Mouse (Mus musculus): Measurements from ENCODE around the gene Bpifa6. TPM values are rescaled to one million over a fixed set of nuclear protein-coding genes. Genes with fewer than 3 reads are reported as not detected.

Bpifa6 gene
- polyA plus RNA-seq, 1 experiment from 2014 or later, result not detected

- WGBS, result 8% methylated on average over 6 of the region's 6 CpGs
- H3K36me3 ChIP-seq (ENCODE audit: control insufficient read depth, insufficient read depth, low read length), result no peaks in the 10 kb centered on the region
- no peak overlapping the region for H3K4me3 ChIP-seq (ENCODE audit: low read depth, low read length)
- H3K4me2 ChIP-seq (ENCODE audit: low read depth, low read length, severe bottlenecking), result peak overlapping the region; percentile 11; the same call in 1 of the 2 replicates
- DNase-seq (ENCODE audit: low spot score), result peak; percentile 83
- no peaks in the 10 kb centered on the region for H3K9me3 ChIP-seq (ENCODE audit: control insufficient read depth, low read length)
- H3K27me3 ChIP-seq (ENCODE audit: control insufficient read depth, insufficient read depth, low read length), result no peaks in the 10 kb centered on the region
- H3K4me1 ChIP-seq (replicated peaks; ENCODE audit: control insufficient read depth, insufficient read depth, low read length), result no peaks in the 10 kb centered on the region
- no peak overlapping the region for H3K9ac ChIP-seq (ENCODE audit: low read length)
- peak; percentile 46; the same call in 1 of the 2 replicates for ATAC-seq (replicated peaks; ENCODE audit: low FRiP score)
- no peak overlapping the region for H3K27ac ChIP-seq (ENCODE audit: low read depth, low read length)
Observed at GRCm38 (mm10) chr2:153953836-153954235, 20.9 kb upstream of the Bpifa6 start.

DNA sequence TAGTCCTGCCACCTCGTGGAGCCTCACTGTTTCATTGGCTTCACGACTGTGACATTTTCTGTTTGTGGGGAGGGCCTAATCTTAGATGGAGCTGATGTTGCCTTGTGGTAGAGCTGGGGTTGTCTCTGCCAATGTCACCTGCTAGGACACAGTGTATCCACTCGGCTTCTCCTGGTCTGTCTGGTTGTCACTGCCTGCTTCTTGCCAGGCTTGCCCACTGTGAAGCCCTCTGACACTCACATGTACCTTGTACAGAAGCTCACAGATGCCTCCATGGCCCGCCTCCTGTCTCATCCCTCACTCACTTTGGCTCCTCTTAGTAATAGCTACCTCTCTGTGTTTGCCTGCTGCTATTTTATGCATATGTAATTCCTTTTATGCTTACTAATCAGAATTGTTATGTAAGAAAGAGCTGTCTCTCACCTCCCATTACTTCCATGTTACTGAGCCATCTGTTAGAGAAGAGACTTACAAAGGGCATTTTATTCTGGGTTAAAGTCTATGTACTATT is 11.9 kb upstream of the Bpifa6 start:
- no peak for DNase-seq (ENCODE audit: low spot score)
- H3K27me3 ChIP-seq (ENCODE audit: control insufficient read depth, insufficient read depth, low read length), result no peaks in the 10 kb centered on the region
- H3K4me3 ChIP-seq (ENCODE audit: low read depth, low read length), result no peak overlapping the region
- H3K4me2 ChIP-seq (ENCODE audit: low read depth, low read length, severe bottlenecking), result no peak overlapping the region
- H3K4me1 ChIP-seq (replicated peaks; ENCODE audit: control insufficient read depth, insufficient read depth, low read length), result no peaks in the 10 kb centered on the region
- H3K36me3 ChIP-seq (ENCODE audit: control insufficient read depth, insufficient read depth, low read length), result no peaks in the 10 kb centered on the region
- 74% methylated on average over 4 of the region's 4 CpGs for WGBS
- H3K27ac ChIP-seq (ENCODE audit: low read depth, low read length), result no peak overlapping the region
- H3K9me3 ChIP-seq (ENCODE audit: control insufficient read depth, low read length), result no peaks in the 10 kb centered on the region
- no peak overlapping the region for H3K9ac ChIP-seq (ENCODE audit: low read length)
- no peak for ATAC-seq (replicated peaks; ENCODE audit: low FRiP score)

- no peak for DNase-seq (ENCODE audit: low spot score)
- no peak overlapping the region for H3K27ac ChIP-seq (ENCODE audit: low read depth, low read length)
- H3K4me1 ChIP-seq (replicated peaks; ENCODE audit: control insufficient read depth, insufficient read depth, low read length), result no peaks in the 10 kb centered on the region
- no peak overlapping the region for H3K4me3 ChIP-seq (ENCODE audit: low read depth, low read length)
- H3K9me3 ChIP-seq (ENCODE audit: control insufficient read depth, low read length), result no peaks in the 10 kb centered on the region
- no peak for ATAC-seq (replicated peaks; ENCODE audit: low FRiP score)
- H3K9ac ChIP-seq (ENCODE audit: low read length), result no peak overlapping the region
- H3K27me3 ChIP-seq (ENCODE audit: control insufficient read depth, insufficient read depth, low read length), result no peaks in the 10 kb centered on the region
- H3K4me2 ChIP-seq (ENCODE audit: low read depth, low read length, severe bottlenecking), result no peak overlapping the region
- H3K36me3 ChIP-seq (ENCODE audit: control insufficient read depth, insufficient read depth, low read length), result no peaks in the 10 kb centered on the region
- WGBS, result 94% methylated on average over 1 of the region's 1 CpGs
Observed at GRCm38 (mm10) chr2:153963334-153963733, 11.4 kb upstream of the Bpifa6 start.

DNA sequence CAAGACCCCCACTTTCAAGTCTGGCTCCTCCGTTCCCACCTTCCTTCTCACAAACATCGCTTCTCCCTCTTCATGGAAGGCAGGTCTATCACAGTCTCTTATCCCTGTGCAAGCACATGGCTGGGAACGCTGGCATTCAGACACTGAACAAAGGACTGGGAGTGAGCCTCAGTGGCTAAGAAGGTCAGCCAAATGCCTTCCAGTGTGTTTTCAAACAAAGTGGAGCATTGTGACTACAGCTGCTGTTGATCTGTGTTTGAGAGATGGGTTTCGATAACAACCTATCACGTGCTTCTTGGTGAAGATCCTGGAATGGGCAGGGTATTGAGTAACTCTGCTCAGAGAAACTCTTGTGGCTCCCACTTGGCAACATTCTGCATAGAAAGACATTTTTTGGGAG is 4.5 kb upstream of the Bpifa6 start:
- WGBS, result 57% methylated on average over 5 of the region's 5 CpGs
- H3K4me2 ChIP-seq (ENCODE audit: low read depth, low read length, severe bottlenecking), result no peak overlapping the region
- DNase-seq (ENCODE audit: low spot score), result no peak
- H3K9ac ChIP-seq (ENCODE audit: low read length), result no peak overlapping the region
- H3K4me3 ChIP-seq (ENCODE audit: low read depth, low read length), result no peak overlapping the region
- no peak for ATAC-seq (replicated peaks; ENCODE audit: low FRiP score)
- no peak overlapping the region for H3K27ac ChIP-seq (ENCODE audit: low read depth, low read length)
- no peaks in the 10 kb centered on the region for H3K4me1 ChIP-seq (replicated peaks; ENCODE audit: control insufficient read depth, insufficient read depth, low read length)
- no peaks in the 10 kb centered on the region for H3K27me3 ChIP-seq (ENCODE audit: control insufficient read depth, insufficient read depth, low read length)
- H3K36me3 ChIP-seq (ENCODE audit: control insufficient read depth, insufficient read depth, low read length), result no peaks in the 10 kb centered on the region
- no peaks in the 10 kb centered on the region for H3K9me3 ChIP-seq (ENCODE audit: control insufficient read depth, low read length)

DNA sequence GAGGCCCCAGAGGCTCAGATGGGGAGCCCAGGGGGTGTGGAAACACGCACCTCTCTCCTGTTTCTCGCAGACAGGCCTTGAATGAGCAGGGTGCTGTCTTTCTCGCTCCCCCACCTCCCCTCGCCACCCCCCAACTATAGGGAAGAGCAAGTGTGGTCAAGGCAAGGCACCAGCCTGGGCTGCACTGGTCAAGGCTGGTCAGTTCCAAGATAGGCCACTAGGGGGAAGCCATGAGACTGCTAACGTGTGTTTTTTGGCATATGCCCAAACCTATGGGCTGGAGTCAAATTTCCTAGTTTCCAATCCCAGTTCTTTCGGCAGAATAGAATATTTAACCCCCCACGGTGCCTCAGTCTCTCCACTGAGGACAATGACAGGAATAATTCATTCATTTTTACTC is 21.0 kb downstream of the Bpifa6 start:
- H3K4me2 ChIP-seq (ENCODE audit: low read depth, low read length, severe bottlenecking), result no peak overlapping the region
- H3K4me3 ChIP-seq (ENCODE audit: low read depth, low read length), result no peak overlapping the region
- H3K9me3 ChIP-seq (ENCODE audit: control insufficient read depth, low read length), result no peaks in the 10 kb centered on the region
- H3K36me3 ChIP-seq (ENCODE audit: control insufficient read depth, insufficient read depth, low read length), result no peaks in the 10 kb centered on the region
- H3K9ac ChIP-seq (ENCODE audit: low read length), result no peak overlapping the region
- DNase-seq (ENCODE audit: low spot score), result peak; percentile 86
- no peak overlapping the region for H3K27ac ChIP-seq (ENCODE audit: low read depth, low read length)
- no peaks in the 10 kb centered on the region for H3K4me1 ChIP-seq (replicated peaks; ENCODE audit: control insufficient read depth, insufficient read depth, low read length)
- ATAC-seq (replicated peaks; ENCODE audit: low FRiP score), result peak; percentile 44; the same call in 1 of the 2 replicates
- H3K27me3 ChIP-seq (ENCODE audit: control insufficient read depth, insufficient read depth, low read length), result no peaks in the 10 kb centered on the region
- WGBS, result 4% methylated on average over 7 of the region's 7 CpGs

GRCm38 (mm10) chr2:154000501-154000900 is 25.8 kb downstream of the Bpifa6 start:
- Histone ChIP-seq H3K9me3 (ENCODE audit: control insufficient read depth, low read length) (no peaks in the 10 kb centered on the region), H3K27ac (ENCODE audit: low read depth, low read length) (no peak overlapping the region), H3K9ac (ENCODE audit: low read length) (no peak overlapping the region), H3K4me2 (ENCODE audit: low read depth, low read length, severe bottlenecking) (no peak overlapping the region), H3K4me1 (replicated peaks; ENCODE audit: control insufficient read depth, insufficient read depth, low read length) (no peaks in the 10 kb centered on the region), H3K4me3 (ENCODE audit: low read depth, low read length) (no peak overlapping the region), H3K27me3 (ENCODE audit: control insufficient read depth, insufficient read depth, low read length) (no peaks in the 10 kb centered on the region), H3K36me3 (ENCODE audit: control insufficient read depth, insufficient read depth, low read length) (no peaks in the 10 kb centered on the region)
- ATAC-seq (replicated peaks; ENCODE audit: low FRiP score) (no peak), DNase-seq (ENCODE audit: low spot score) (no peak)
- 74% methylated on average over 3 of the region's 3 CpGs for WGBS

GRCm38 (mm10) chr2:154001056-154001455 is 26.3 kb downstream of the Bpifa6 start:
- Histone ChIP-seq H3K27me3 (ENCODE audit: control insufficient read depth, insufficient read depth, low read length) (no peaks in the 10 kb centered on the region), H3K9ac (ENCODE audit: low read length) (no peak overlapping the region), H3K4me1 (replicated peaks; ENCODE audit: control insufficient read depth, insufficient read depth, low read length) (no peaks in the 10 kb centered on the region), H3K4me3 (ENCODE audit: low read depth, low read length) (no peak overlapping the region), H3K36me3 (ENCODE audit: control insufficient read depth, insufficient read depth, low read length) (no peaks in the 10 kb centered on the region), H3K27ac (ENCODE audit: low read depth, low read length) (no peak overlapping the region), H3K9me3 (ENCODE audit: control insufficient read depth, low read length) (no peaks in the 10 kb centered on the region), H3K4me2 (ENCODE audit: low read depth, low read length, severe bottlenecking) (no peak overlapping the region)
- ATAC-seq (replicated peaks; ENCODE audit: low FRiP score), result no peak
- DNase-seq (ENCODE audit: low spot score), result no peak

DNA sequence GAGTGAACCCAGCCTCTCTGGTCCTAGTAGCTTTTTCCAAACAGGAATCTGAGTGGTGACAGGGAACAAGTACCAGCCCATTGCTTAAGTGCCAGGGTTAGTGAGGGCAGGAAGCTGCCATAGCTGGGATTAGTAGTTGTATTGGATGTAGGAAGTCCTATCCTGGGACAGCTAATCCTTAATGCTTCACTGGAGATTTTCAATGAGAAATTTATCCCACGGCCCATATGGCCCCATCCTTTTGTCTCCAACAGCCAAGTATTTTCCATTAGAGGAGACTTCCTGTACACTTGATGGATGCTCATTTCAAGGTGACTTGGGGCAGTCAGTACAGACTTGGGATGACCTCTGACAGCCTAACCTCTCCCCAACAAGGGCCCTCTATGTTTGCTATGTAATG is 29.7 kb downstream of the Bpifa6 start:
- no peaks in the 10 kb centered on the region for H3K9me3 ChIP-seq (ENCODE audit: control insufficient read depth, low read length)
- H3K4me3 ChIP-seq (ENCODE audit: low read depth, low read length), result no peak overlapping the region
- ATAC-seq (replicated peaks; ENCODE audit: low FRiP score), result no peak

DNA sequence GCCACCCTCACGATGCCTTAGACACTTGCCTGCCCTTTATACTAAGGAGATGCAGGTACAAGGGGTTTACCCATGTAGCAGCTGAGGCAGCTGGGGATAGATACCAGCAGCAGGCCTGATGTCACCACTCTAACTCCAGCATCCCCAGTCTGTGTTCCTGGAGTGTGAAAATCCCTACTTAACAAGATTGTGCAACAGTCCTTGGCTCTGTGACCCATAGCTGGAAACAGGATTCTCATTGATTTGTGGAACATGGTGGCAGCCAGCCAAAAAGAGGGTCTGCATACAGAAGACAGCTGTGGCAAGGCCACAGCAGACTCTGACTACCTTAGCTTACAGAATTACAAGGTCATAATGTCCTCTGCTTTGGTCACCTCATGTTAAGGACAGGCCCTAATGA is 30.3 kb downstream of the Bpifa6 start:
- H3K9ac ChIP-seq (ENCODE audit: low read length), result no peak overlapping the region
- no peaks in the 10 kb centered on the region for H3K4me1 ChIP-seq (replicated peaks; ENCODE audit: control insufficient read depth, insufficient read depth, low read length)
- no peaks in the 10 kb centered on the region for H3K36me3 ChIP-seq (ENCODE audit: control insufficient read depth, insufficient read depth, low read length)
- ATAC-seq (replicated peaks; ENCODE audit: low FRiP score) (no peak), DNase-seq (ENCODE audit: low spot score) (no peak)
- no peaks in the 10 kb centered on the region for H3K27me3 ChIP-seq (ENCODE audit: control insufficient read depth, insufficient read depth, low read length)
- H3K4me2 ChIP-seq (ENCODE audit: low read depth, low read length, severe bottlenecking), result no peak overlapping the region
- WGBS, result 77% methylated on average over 1 of the region's 1 CpGs
- no peaks in the 10 kb centered on the region for H3K9me3 ChIP-seq (ENCODE audit: control insufficient read depth, low read length)
- no peak overlapping the region for H3K27ac ChIP-seq (ENCODE audit: low read depth, low read length)
- H3K4me3 ChIP-seq (ENCODE audit: low read depth, low read length), result no peak overlapping the region

More for the DNA sequence above, 29.7 kb downstream of the Bpifa6 start:
- H3K36me3 ChIP-seq (ENCODE audit: control insufficient read depth, insufficient read depth, low read length), result no peaks in the 10 kb centered on the region
- WGBS, result 35% methylated on average over 1 of the region's 1 CpGs
- DNase-seq (ENCODE audit: low spot score), result no peak
- H3K27ac ChIP-seq (ENCODE audit: low read depth, low read length), result no peak overlapping the region
- no peak overlapping the region for H3K4me2 ChIP-seq (ENCODE audit: low read depth, low read length, severe bottlenecking)
- H3K9ac ChIP-seq (ENCODE audit: low read length), result no peak overlapping the region
- no peaks in the 10 kb centered on the region for H3K27me3 ChIP-seq (ENCODE audit: control insufficient read depth, insufficient read depth, low read length)
- H3K4me1 ChIP-seq (replicated peaks; ENCODE audit: control insufficient read depth, insufficient read depth, low read length), result no peaks in the 10 kb centered on the region
